Mouse (Mus musculus): ENCODE results near the gene Sacm1l. TPM values are rescaled to one million over a fixed set of nuclear protein-coding genes. Genes with fewer than 3 reads are reported as not detected.

Sacm1l gene
- total RNA-seq, 4 experiments from 2014 or later = 80.8 to 101 (median 85.6) TPM

GRCm38 (mm10) chr9:123577360-123578192 is 48.0 kb downstream of the Sacm1l start:
- DNase-seq = no peak

GRCm38 (mm10) chr9:123589240-123589910 is 59.8 kb downstream of the Sacm1l start:
- DNase-seq = no peak

GRCm38 (mm10) chr9:123595194-123595593 is 65.6 kb downstream of the Sacm1l start:
- DNase-seq = no peak

- DNase-seq = no peak
These were observed 67.4 kb downstream of the Sacm1l start for GRCm38 (mm10) chr9:123596910-123597309.

- DNase-seq = no peak
These were observed 67.8 kb downstream of the Sacm1l start for GRCm38 (mm10) chr9:123597376-123597775.

- no peak for DNase-seq
These were observed 72.0 kb downstream of the Sacm1l start for GRCm38 (mm10) chr9:123601529-123601928.

- no peak for DNase-seq
These were observed 90.9 kb downstream of the Sacm1l start for GRCm38 (mm10) chr9:123620311-123621098.

- DNase-seq = no peak
These were observed 95.2 kb downstream of the Sacm1l start for GRCm38 (mm10) chr9:123624741-123625140.

- DNase-seq = no peak
These were observed 96.3 kb downstream of the Sacm1l start for GRCm38 (mm10) chr9:123625821-123626220.

- DNase-seq = no peak
These were observed 102.1 kb downstream of the Sacm1l start for GRCm38 (mm10) chr9:123631666-123632065.

- DNase-seq = no peak
These were observed 102.7 kb downstream of the Sacm1l start, which contains the start of gene Slc6a20b for GRCm38 (mm10) chr9:123632281-123632680. TSS of gene Slc6a20b (minus strand) at chr9:123632565.

GRCm38 (mm10) chr9:123632993-123633392 is 103.4 kb downstream of the Sacm1l start:
- DNase-seq = no peak

- DNase-seq = no peak
These were observed 107.2 kb downstream of the Sacm1l start for GRCm38 (mm10) chr9:123636771-123637170.

GRCm38 (mm10) chr9:123638231-123638630 is 108.7 kb downstream of the Sacm1l start:
- DNase-seq = peak; percentile 43

- no peak for DNase-seq
These were observed 109.1 kb downstream of the Sacm1l start for GRCm38 (mm10) chr9:123638668-123639089.

GRCm38 (mm10) chr9:123640106-123640505 is 110.5 kb downstream of the Sacm1l start:
- no peak for DNase-seq

Other genes starting within 250 kb of the Sacm1l start
- 100 to 1,000 TPM in 1 of 4 experiments, 10 to 100 TPM in 3; 47.8 to 177 (median 66.6) TPM for gene Lars2, start 162.8 kb upstream of the Sacm1l start, total RNA-seq (2022)
- 10 to 100 TPM; 31.3 to 33.8 (median 31.9) TPM for gene Limd1, start 51.1 kb upstream of the Sacm1l start, total RNA-seq (2022)
- gene Slc6a20b, start 102.8 kb downstream of the Sacm1l start, total RNA-seq (2022) = not detected
- gene Ccr9, start 148.7 kb downstream of the Sacm1l start, total RNA-seq (2022) = under 1 TPM; 0.05 to 0.15 (median 0.11) TPM
- gene Slc6a20a, start 149.1 kb downstream of the Sacm1l start, total RNA-seq (2022) = under 1 TPM in 2 of 4 experiments, not detected in 2; 0.10 to 0.17 TPM
- gene Lztfl1, start 187.9 kb downstream of the Sacm1l start, total RNA-seq (2022) = 10 to 100 TPM; 47.5 to 60.5 (median 57.4) TPM